Mouse (Mus musculus): ENCODE measurements around the gene Grin1. TPM values are rescaled to one million over a fixed set of nuclear protein-coding genes. Genes with fewer than 3 reads are reported as not detected.
"Not testable (repeated sequence)": the region's sequence is repeated elsewhere in the genome, so short reads cannot be mapped to it uniquely, and the experiment has no call there.

The Grin1 gene
- polyA plus RNA-seq, 1 experiment: 282 TPM

GRCm38 (mm10) chr2:25258887-25259286, 60.1 kb downstream of the Grin1 start:
- DNase-seq: no peak
- TF ChIP-seq POLR2A (IDR thresholded peaks at IDR 0.05; ENCODE audit: borderline replicate concordance, insufficient read depth, low read length) (no peak), CTCF (IDR thresholded peaks at IDR 0.05; ENCODE audit: borderline replicate concordance, insufficient read depth, low read depth, low read length) (peak; percentile 45; the same call in 1 of the 2 replicates)
- 65% methylated on average over 2 of the region's 2 CpGs for WGBS

GRCm38 (mm10) chr2:25257250-25257649, 61.7 kb downstream of the Grin1 start:
- H3K27ac ChIP-seq (ENCODE audit: insufficient read depth, low read length); H3K4me1 ChIP-seq (ENCODE audit: control insufficient read depth, insufficient read depth, low read length); H3K27me3 ChIP-seq (ENCODE audit: control insufficient read depth, insufficient read depth, low read length); DNase-seq; H3K4me3 ChIP-seq (replicated peaks; ENCODE audit: insufficient read depth, low read depth, low read length): not testable (repeated sequence)
- 88% methylated on average over 5 of the region's 5 CpGs for WGBS

More at GRCm38 (mm10) chr2:25258887-25259286, 60.1 kb downstream of the Grin1 start:
- Histone ChIP-seq H3K4me3 (replicated peaks; ENCODE audit: insufficient read depth, low read depth, low read length) (no peak overlapping the region), H3K27me3 (ENCODE audit: control insufficient read depth, insufficient read depth, low read length) (no peaks in the 10 kb centered on the region), H3K4me1 (ENCODE audit: control insufficient read depth, insufficient read depth, low read length) (no peaks in the 10 kb centered on the region; the same call in none of the 2 replicates), H3K27ac (ENCODE audit: insufficient read depth, low read length) (no peak overlapping the region)

GRCm38 (mm10) chr2:25256443-25257109, 62.4 kb downstream of the Grin1 start:
- H3K4me1 ChIP-seq (ENCODE audit: control insufficient read depth, insufficient read depth, low read length); H3K27me3 ChIP-seq (ENCODE audit: control insufficient read depth, insufficient read depth, low read length); H3K27ac ChIP-seq (ENCODE audit: insufficient read depth, low read length): not testable (repeated sequence)
- H3K4me3 ChIP-seq (replicated peaks; ENCODE audit: insufficient read depth, low read depth, low read length): peak overlapping the region; percentile 71
- peak; percentile 28; the same call in 1 of the 2 replicates for TF ChIP-seq CTCF (IDR thresholded peaks at IDR 0.05; ENCODE audit: borderline replicate concordance, insufficient read depth, low read depth, low read length)
- 39% methylated on average over 12 of the region's 12 CpGs for WGBS
- peak in 1 of 2 experiments; percentile 59 for DNase-seq

- TF ChIP-seq CTCF (IDR thresholded peaks at IDR 0.05; ENCODE audit: borderline replicate concordance, insufficient read depth, low read depth, low read length) (no peak), POLR2A (IDR thresholded peaks at IDR 0.05; ENCODE audit: borderline replicate concordance, insufficient read depth, low read length) (peak; percentile 66; the same call in 1 of the 2 replicates)
- under 1% methylated on average over 39 of the region's 39 CpGs for WGBS
Observed at GRCm38 (mm10) chr2:25255284-25255779, 63.7 kb downstream of the Grin1 start, which contains the start of gene Tmem203. TSS of gene Tmem203 (plus strand) at chr2:25255439.

GRCm38 (mm10) chr2:25252331-25252730, 66.7 kb downstream of the Grin1 start:
- no peaks in the 10 kb centered on the region for H3K27me3 ChIP-seq (ENCODE audit: control insufficient read depth, insufficient read depth, low read length)
- no peak overlapping the region for H3K27ac ChIP-seq (ENCODE audit: insufficient read depth, low read length)
- no peak for TF ChIP-seq POLR2A (IDR thresholded peaks at IDR 0.05; ENCODE audit: borderline replicate concordance, insufficient read depth, low read length)
- TF ChIP-seq CTCF (IDR thresholded peaks at IDR 0.05; ENCODE audit: borderline replicate concordance, insufficient read depth, low read depth, low read length): peak; percentile 45; the same call in 1 of the 2 replicates
- WGBS: 83% methylated on average over 1 of the region's 1 CpGs
- no peak overlapping the region for H3K4me3 ChIP-seq (replicated peaks; ENCODE audit: insufficient read depth, low read depth, low read length)
- H3K4me1 ChIP-seq (ENCODE audit: control insufficient read depth, insufficient read depth, low read length): no peaks in the 10 kb centered on the region; the same call in none of the 2 replicates
- DNase-seq: no peak

More at GRCm38 (mm10) chr2:25255284-25255779, 63.7 kb downstream of the Grin1 start, which contains the start of gene Tmem203:
- no peaks in the 10 kb centered on the region; the same call in none of the 2 replicates for H3K4me1 ChIP-seq (ENCODE audit: control insufficient read depth, insufficient read depth, low read length)
- DNase-seq: peak; percentile 87 to 91
- H3K27me3 ChIP-seq (ENCODE audit: control insufficient read depth, insufficient read depth, low read length): no peaks in the 10 kb centered on the region
- H3K27ac ChIP-seq (ENCODE audit: insufficient read depth, low read length): peak within 1 kb of the TSS; percentile 74
- H3K4me3 ChIP-seq (replicated peaks; ENCODE audit: insufficient read depth, low read depth, low read length): peak within 1 kb of the TSS; percentile 71

GRCm38 (mm10) chr2:25246183-25247072, 72.6 kb downstream of the Grin1 start, which contains the start of gene AL732309.1:
TSS of gene AL732309.1 (minus strand) at chr2:25246863.
- 48% methylated on average over 10 of the region's 10 CpGs for WGBS
- TF ChIP-seq POLR2A (IDR thresholded peaks at IDR 0.05; ENCODE audit: borderline replicate concordance, insufficient read depth, low read length) (no peak), CTCF (IDR thresholded peaks at IDR 0.05; ENCODE audit: borderline replicate concordance, insufficient read depth, low read depth, low read length) (no peak)

GRCm38 (mm10) chr2:25244144-25244543, 74.8 kb downstream of the Grin1 start:
- WGBS: 73% methylated on average over 4 of the region's 4 CpGs
- TF ChIP-seq CTCF (IDR thresholded peaks at IDR 0.05; ENCODE audit: borderline replicate concordance, insufficient read depth, low read depth, low read length) (no peak), POLR2A (IDR thresholded peaks at IDR 0.05; ENCODE audit: borderline replicate concordance, insufficient read depth, low read length) (no peak)
- peaks cover 49% of the 10 kb centered on the region for H3K4me1 ChIP-seq (ENCODE audit: control insufficient read depth, insufficient read depth, low read length)
- peak overlapping the region; percentile 12 for H3K4me3 ChIP-seq (replicated peaks; ENCODE audit: insufficient read depth, low read depth, low read length)
- DNase-seq: no peak
- H3K27ac ChIP-seq (ENCODE audit: insufficient read depth, low read length): peak overlapping the region; percentile 24; the same call in 1 of the 2 replicates
- no peaks in the 10 kb centered on the region for H3K27me3 ChIP-seq (ENCODE audit: control insufficient read depth, insufficient read depth, low read length)

More at GRCm38 (mm10) chr2:25246183-25247072, 72.6 kb downstream of the Grin1 start, which contains the start of gene AL732309.1:
- Histone ChIP-seq H3K4me1 (ENCODE audit: control insufficient read depth, insufficient read depth, low read length) (peaks cover 40% of the 10 kb centered on the region), H3K27me3 (ENCODE audit: control insufficient read depth, insufficient read depth, low read length) (no peaks in the 10 kb centered on the region), H3K4me3 (replicated peaks; ENCODE audit: insufficient read depth, low read depth, low read length) (no peak within 1 kb of the TSS), H3K27ac (ENCODE audit: insufficient read depth, low read length) (peak within 1 kb of the TSS; percentile 62)
- DNase-seq: peak; percentile 45 to 65
